Mouse (Mus musculus): ENCODE measurements around the gene Cct3. TPM values are rescaled to one million over a fixed set of nuclear protein-coding genes. Genes with fewer than 3 reads are reported as not detected.

The Cct3 gene
- polyA plus RNA-seq, 1 experiment from 2014 or later, result 573 TPM

- 83% methylated on average over 3 of the region's 3 CpGs for WGBS
- Histone ChIP-seq H3K4me3 (no peak overlapping the region), H3K9me3 (no peaks in the 10 kb centered on the region), H3K27ac (no peak overlapping the region), H3K27me3 (no peaks in the 10 kb centered on the region), H3K4me2 (replicated peaks) (no peak overlapping the region), H3K36me3 (peaks cover 31% of the 10 kb centered on the region), H3K4me1 (peaks cover 23% of the 10 kb centered on the region), H3K9ac (no peak overlapping the region)
- ATAC-seq (ENCODE audit: low FRiP score, low read depth), result no peak
Observed at GRCm38 (mm10) chr3:88339006-88339405, 42.1 kb downstream of the Cct3 start.

GRCm38 (mm10) chr3:88350732-88351131 lies 53.8 kb downstream of the Cct3 start:
- 91% methylated on average over 13 of the region's 13 CpGs for WGBS

GRCm38 (mm10) chr3:88352907-88353306 lies 56.0 kb downstream of the Cct3 start:
- Histone ChIP-seq H3K4me1 (no peaks in the 10 kb centered on the region), H3K4me2 (replicated peaks) (no peak overlapping the region), H3K27me3 (no peaks in the 10 kb centered on the region), H3K9me3 (no peaks in the 10 kb centered on the region), H3K36me3 (peaks cover 100% of the 10 kb centered on the region), H3K4me3 (no peak overlapping the region), H3K27ac (no peak overlapping the region), H3K9ac (no peak overlapping the region)
- ATAC-seq (ENCODE audit: low FRiP score, low read depth), result no peak
- 90% methylated on average over 9 of the region's 9 CpGs for WGBS

More at GRCm38 (mm10) chr3:88350732-88351131, 53.8 kb downstream of the Cct3 start:
- H3K4me3 ChIP-seq, result no peak overlapping the region
- no peak overlapping the region for H3K9ac ChIP-seq
- H3K27ac ChIP-seq, result no peak overlapping the region
- H3K27me3 ChIP-seq, result no peaks in the 10 kb centered on the region
- H3K4me1 ChIP-seq, result no peaks in the 10 kb centered on the region
- ATAC-seq (ENCODE audit: low FRiP score, low read depth), result no peak
- H3K9me3 ChIP-seq, result no peaks in the 10 kb centered on the region
- H3K4me2 ChIP-seq (replicated peaks), result no peak overlapping the region
- H3K36me3 ChIP-seq, result peaks cover 100% of the 10 kb centered on the region

- Histone ChIP-seq H3K27me3 (no peaks in the 10 kb centered on the region), H3K9me3 (no peaks in the 10 kb centered on the region), H3K4me2 (replicated peaks) (no peak overlapping the region), H3K4me1 (no peaks in the 10 kb centered on the region), H3K27ac (no peak overlapping the region), H3K4me3 (no peak overlapping the region), H3K9ac (0 out of 2 replicates have a peak overlapping the region, but pooled peaks have one; percentile 21), H3K36me3 (peaks cover 100% of the 10 kb centered on the region)
- ATAC-seq (ENCODE audit: low FRiP score, low read depth), result no peak
- WGBS, result 94% methylated on average over 8 of the region's 8 CpGs
Observed at GRCm38 (mm10) chr3:88354396-88355165, 57.7 kb downstream of the Cct3 start.

GRCm38 (mm10) chr3:88359584-88359983 lies 62.7 kb downstream of the Cct3 start:
- H3K9ac ChIP-seq, result no peak overlapping the region
- H3K9me3 ChIP-seq, result no peaks in the 10 kb centered on the region
- peaks cover 5% of the 10 kb centered on the region for H3K4me1 ChIP-seq
- H3K36me3 ChIP-seq, result peaks cover 82% of the 10 kb centered on the region
- no peak for ATAC-seq (ENCODE audit: low FRiP score, low read depth)
- peaks cover 6% of the 10 kb centered on the region for H3K27me3 ChIP-seq
- WGBS, result 74% methylated on average over 5 of the region's 5 CpGs
- no peak overlapping the region for H3K4me3 ChIP-seq
- H3K4me2 ChIP-seq (replicated peaks), result no peak overlapping the region
- no peak overlapping the region for H3K27ac ChIP-seq

GRCm38 (mm10) chr3:88359989-88360388 lies 63.1 kb downstream of the Cct3 start:
- ATAC-seq (ENCODE audit: low FRiP score, low read depth), result no peak
- Histone ChIP-seq H3K4me3 (no peak overlapping the region), H3K4me1 (peaks cover 9% of the 10 kb centered on the region), H3K9me3 (no peaks in the 10 kb centered on the region), H3K27me3 (peaks cover 10% of the 10 kb centered on the region), H3K9ac (no peak overlapping the region), H3K27ac (no peak overlapping the region), H3K36me3 (peaks cover 78% of the 10 kb centered on the region), H3K4me2 (replicated peaks) (no peak overlapping the region)
- 79% methylated on average over 3 of the region's 3 CpGs for WGBS

GRCm38 (mm10) chr3:88361096-88361495 lies 64.2 kb downstream of the Cct3 start:
- no peak overlapping the region for H3K27ac ChIP-seq
- WGBS, result 77% methylated on average over 6 of the region's 6 CpGs
- peaks cover 67% of the 10 kb centered on the region for H3K36me3 ChIP-seq

GRCm38 (mm10) chr3:88361612-88362313 lies 64.8 kb downstream of the Cct3 start:
- H3K36me3 ChIP-seq, result peaks cover 60% of the 10 kb centered on the region
- no peak for ATAC-seq (ENCODE audit: low FRiP score, low read depth)
- H3K9ac ChIP-seq, result no peak overlapping the region
- no peak overlapping the region for H3K4me2 ChIP-seq (replicated peaks)
- no peak overlapping the region; the same call in 1 of the 2 replicates for H3K27ac ChIP-seq
- no peaks in the 10 kb centered on the region for H3K9me3 ChIP-seq
- peaks cover 26% of the 10 kb centered on the region for H3K27me3 ChIP-seq
- H3K4me3 ChIP-seq, result no peak overlapping the region
- 84% methylated on average over 2 of the region's 2 CpGs for WGBS
- peaks cover 9% of the 10 kb centered on the region for H3K4me1 ChIP-seq

More at GRCm38 (mm10) chr3:88361096-88361495, 64.2 kb downstream of the Cct3 start:
- H3K9me3 ChIP-seq, result no peaks in the 10 kb centered on the region
- H3K4me1 ChIP-seq, result peaks cover 9% of the 10 kb centered on the region
- no peak for ATAC-seq (ENCODE audit: low FRiP score, low read depth)
- peaks cover 21% of the 10 kb centered on the region for H3K27me3 ChIP-seq
- H3K4me3 ChIP-seq, result no peak overlapping the region
- no peak overlapping the region for H3K4me2 ChIP-seq (replicated peaks)
- H3K9ac ChIP-seq, result no peak overlapping the region

GRCm38 (mm10) chr3:88363700-88364099 lies 66.8 kb downstream of the Cct3 start:
- Histone ChIP-seq H3K36me3 (peaks cover 40% of the 10 kb centered on the region), H3K4me2 (replicated peaks) (no peak overlapping the region), H3K4me1 (peaks cover 9% of the 10 kb centered on the region), H3K27ac (peak overlapping the region; percentile 52; the same call in 1 of the 2 replicates), H3K9me3 (no peaks in the 10 kb centered on the region), H3K9ac (peak overlapping the region; percentile 20; the same call in 1 of the 2 replicates), H3K27me3 (peaks cover 26% of the 10 kb centered on the region), H3K4me3 (no peak overlapping the region)
- no peak for ATAC-seq (ENCODE audit: low FRiP score, low read depth)
- 57% methylated on average over 4 of the region's 4 CpGs for WGBS

- Histone ChIP-seq H3K4me2 (replicated peaks) (peak within 1 kb of the TSS; percentile 49), H3K9me3 (no peaks in the 10 kb centered on the region), H3K27ac (peak within 1 kb of the TSS; percentile 52; the same call in 1 of the 2 replicates), H3K27me3 (peaks cover 26% of the 10 kb centered on the region), H3K36me3 (peaks cover 34% of the 10 kb centered on the region), H3K9ac (peak within 1 kb of the TSS; percentile 48), H3K4me1 (peaks cover 9% of the 10 kb centered on the region), H3K4me3 (peak within 1 kb of the TSS; percentile 25)
- ATAC-seq (ENCODE audit: low FRiP score, low read depth), result 0 out of 2 replicates have a peak, but pooled peaks have one; percentile 19
- 2% methylated on average over 16 of the region's 16 CpGs for WGBS
Observed at GRCm38 (mm10) chr3:88364337-88364736, 67.4 kb downstream of the Cct3 start, which contains the start of gene Paqr6. Gene Paqr6 (plus strand): TSS chr3:88364584.

GRCm38 (mm10) chr3:88365705-88366361 lies 68.9 kb downstream of the Cct3 start:
- no peak for ATAC-seq (ENCODE audit: low FRiP score, low read depth)
- Histone ChIP-seq H3K4me2 (replicated peaks) (no peak overlapping the region; the same call in 1 of the 2 replicates), H3K27ac (no peak overlapping the region), H3K4me1 (peaks cover 9% of the 10 kb centered on the region), H3K36me3 (peaks cover 19% of the 10 kb centered on the region), H3K4me3 (no peak overlapping the region), H3K27me3 (peaks cover 26% of the 10 kb centered on the region), H3K9me3 (peaks cover 10% of the 10 kb centered on the region), H3K9ac (no peak overlapping the region)
- WGBS, result 31% methylated on average over 34 of the region's 34 CpGs
